9 mouse cellular contexts compared by ENCODE assay signal in genomic region chr12:15507576-15507975, GRCm38 (mm10).
A peak's percentile ranks its signal among the peaks of the same experiment; 100 is the strongest.
DNase-seq lines count a peak whose midpoint lies in the region; ATAC-seq and TF ChIP-seq lines count a peak whose summit lies in the region.
"Had no signal": no experiment of that assay in that cellular context is flagged by ENCODE, and none has a peak within 500 bp of the region (broad histone marks: within the 10 kb centered on the region; RNA-seq: fewer than 3 reads in every experiment).

No protein-coding gene starts in this region.

- H3K27me3 ChIP-seq in lung, embryonic 14.5 days (ENCODE audit: insufficient read depth, low read length): no peaks in the 10 kb centered on the region
- no peaks in the 10 kb centered on the region for H3K27me3 ChIP-seq in forebrain, embryonic 15.5 days
- H3K27me3 ChIP-seq: embryonic facial prominence, embryonic 15.5 days had no signal

- H3K4me2 ChIP-seq in lung, embryonic 14.5 days: no peak overlapping the region
- no peak overlapping the region for H3K4me2 ChIP-seq in forebrain, embryonic 15.5 days (replicated peaks)
- H3K4me2 ChIP-seq: embryonic facial prominence, embryonic 15.5 days had no signal

- H3K27ac ChIP-seq in lung, embryonic 14.5 days (ENCODE audit: low read depth): no peak overlapping the region
- H3K27ac ChIP-seq in forebrain, embryonic 15.5 days (replicated peaks): no peak overlapping the region
- H3K27ac ChIP-seq: embryonic facial prominence, embryonic 15.5 days had no signal

- no peaks in the 10 kb centered on the region for H3K9me3 ChIP-seq in lung, embryonic 14.5 days (ENCODE audit: low read depth, low read length)
- no peaks in the 10 kb centered on the region for H3K9me3 ChIP-seq in forebrain, embryonic 15.5 days
- H3K9me3 ChIP-seq: embryonic facial prominence, embryonic 15.5 days had no signal

- H3K36me3 ChIP-seq in lung, embryonic 14.5 days (ENCODE audit: insufficient read depth): no peaks in the 10 kb centered on the region
- no peaks in the 10 kb centered on the region for H3K36me3 ChIP-seq in forebrain, embryonic 15.5 days
- H3K36me3 ChIP-seq: embryonic facial prominence, embryonic 15.5 days had no signal

- DNase-seq in adrenal gland, postnatal 10 days: peak; percentile 22
- DNase-seq in adrenal gland, postnatal 4 days (ENCODE audit: low spot score in 2 of 2): no peak
- DNase-seq in lung, embryonic 14.5 days: peak; percentile 73
- DNase-seq in lung, postnatal 25 days (ENCODE audit: low spot score): no peak
- peak; percentile 10 for DNase-seq in hindlimb bud, embryonic 11.5 days (ENCODE audit: extremely low spot score, low read depth, low spot score)
- peak; percentile 35 for DNase-seq in right cerebral cortex, adult 18-20 months

- TF ChIP-seq CTCF in lung, embryonic 14.5 days (IDR thresholded peaks at IDR 0.05; ENCODE audit: low read depth): peak; percentile 51

- H3K9ac ChIP-seq in lung, embryonic 14.5 days: no peak overlapping the region
- no peak overlapping the region for H3K9ac ChIP-seq in forebrain, embryonic 15.5 days (replicated peaks)
- H3K9ac ChIP-seq: embryonic facial prominence, embryonic 15.5 days had no signal

- no peak overlapping the region for H3K4me3 ChIP-seq in lung, embryonic 14.5 days (ENCODE audit: low read depth, low read length)
- no peak overlapping the region for H3K4me3 ChIP-seq in forebrain, embryonic 15.5 days
- H3K4me3 ChIP-seq: embryonic facial prominence, embryonic 15.5 days had no signal

- 25% methylated on average over 7 of the region's 7 CpGs for WGBS in lung, embryonic 14.5 days
- 27% methylated on average over 7 of the region's 7 CpGs for WGBS in forebrain, embryonic 15.5 days

- ATAC-seq in lung, embryonic 14.5 days (ENCODE audit: insufficient read depth): no peak
- ATAC-seq in granulocyte monocyte progenitor cell, adult 5-6 weeks (replicated peaks; ENCODE audit: poor library complexity, severe bottlenecking): no peak
- ATAC-seq in forebrain, embryonic 15.5 days (replicated peaks): no peak

- no peaks in the 10 kb centered on the region for H3K4me1 ChIP-seq in lung, embryonic 14.5 days (ENCODE audit: insufficient read depth)
- no peaks in the 10 kb centered on the region for H3K4me1 ChIP-seq in forebrain, embryonic 15.5 days
- H3K4me1 ChIP-seq: embryonic facial prominence, embryonic 15.5 days had no signal

Comparison
In these comparisons a context has a peak if more than half of its experiments do, and no peak if none do; other contexts are left out.
1. DNase-seq: peak in adrenal gland, postnatal 10 days (single experiment), lung, embryonic 14.5 days (single experiment), hindlimb bud, embryonic 11.5 days (single experiment) and right cerebral cortex, adult 18-20 months (single experiment); none in adrenal gland, postnatal 4 days (0 of 2) and lung, postnatal 25 days (single experiment).